Mouse (Mus musculus) CD4-positive, CD25-positive, alpha-beta regulatory T cell, adult 4 months (primary cell): ENCODE data around the gene Dscaml1. TPM values are rescaled to one million over a fixed set of nuclear protein-coding genes. Genes with fewer than 3 reads are reported as not detected.
A peak's percentile ranks its signal among the peaks of the same experiment; 100 is the strongest.

ENCODE experiments used
- ATAC-seq: one replicate; pipeline ENCODE4 v1.8.0; 2017
- polyA plus RNA-seq, 2 experiments: library from polyadenylated mRNA; unstranded; fragments of 100-300 nt; shearing (Covaris generic); gene quantifications; one replicate each; pipeline ENCODE4 v1.2.1; 2017

Gene Dscaml1
- not detected for polyA plus RNA-seq

DNA sequence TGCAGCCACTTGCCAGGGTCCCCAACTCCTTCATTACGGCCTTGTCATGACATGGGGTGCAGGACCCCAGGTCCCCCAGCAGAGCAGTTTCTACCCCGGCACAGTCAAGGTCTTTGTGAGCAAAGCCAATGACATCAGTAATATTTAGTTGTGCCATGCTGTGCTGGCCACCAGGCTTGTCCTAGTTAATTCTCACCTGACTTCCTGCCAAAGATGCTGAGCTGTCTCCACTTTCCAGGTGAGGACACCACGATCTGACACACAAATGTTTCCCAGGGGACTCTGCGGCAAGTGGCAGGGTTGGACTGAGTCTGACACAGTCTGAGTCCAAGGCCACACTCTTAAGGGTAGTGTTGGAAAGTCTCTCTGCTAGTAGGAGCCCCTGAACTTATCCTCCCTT is at the start of gene Dscaml1:
TSS of gene Dscaml1 (plus strand) at position 173 of the 400 bp plus-strand sequence.
- ATAC-seq, result no peak

DNA sequence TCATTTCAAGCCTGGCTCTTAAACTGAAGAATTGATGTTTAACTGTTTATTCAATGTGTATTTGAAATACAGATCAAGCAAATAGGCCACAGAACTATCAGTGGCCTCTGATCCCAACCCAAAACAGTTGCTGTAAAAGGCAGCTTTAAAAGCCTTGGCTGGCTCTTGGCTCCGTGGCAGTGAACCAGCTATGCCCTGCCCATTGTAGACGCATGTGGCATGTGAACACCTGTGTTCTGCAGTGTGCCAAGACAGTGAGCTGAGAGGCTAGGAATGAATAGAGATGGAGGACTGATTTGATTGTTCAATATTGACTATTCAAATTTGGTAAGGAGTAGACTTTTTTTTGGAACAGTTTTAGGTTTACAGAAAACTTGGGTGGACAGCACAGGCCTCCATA is 49.5 kb upstream of the Dscaml1 start:
- ATAC-seq, result no peak

DNA sequence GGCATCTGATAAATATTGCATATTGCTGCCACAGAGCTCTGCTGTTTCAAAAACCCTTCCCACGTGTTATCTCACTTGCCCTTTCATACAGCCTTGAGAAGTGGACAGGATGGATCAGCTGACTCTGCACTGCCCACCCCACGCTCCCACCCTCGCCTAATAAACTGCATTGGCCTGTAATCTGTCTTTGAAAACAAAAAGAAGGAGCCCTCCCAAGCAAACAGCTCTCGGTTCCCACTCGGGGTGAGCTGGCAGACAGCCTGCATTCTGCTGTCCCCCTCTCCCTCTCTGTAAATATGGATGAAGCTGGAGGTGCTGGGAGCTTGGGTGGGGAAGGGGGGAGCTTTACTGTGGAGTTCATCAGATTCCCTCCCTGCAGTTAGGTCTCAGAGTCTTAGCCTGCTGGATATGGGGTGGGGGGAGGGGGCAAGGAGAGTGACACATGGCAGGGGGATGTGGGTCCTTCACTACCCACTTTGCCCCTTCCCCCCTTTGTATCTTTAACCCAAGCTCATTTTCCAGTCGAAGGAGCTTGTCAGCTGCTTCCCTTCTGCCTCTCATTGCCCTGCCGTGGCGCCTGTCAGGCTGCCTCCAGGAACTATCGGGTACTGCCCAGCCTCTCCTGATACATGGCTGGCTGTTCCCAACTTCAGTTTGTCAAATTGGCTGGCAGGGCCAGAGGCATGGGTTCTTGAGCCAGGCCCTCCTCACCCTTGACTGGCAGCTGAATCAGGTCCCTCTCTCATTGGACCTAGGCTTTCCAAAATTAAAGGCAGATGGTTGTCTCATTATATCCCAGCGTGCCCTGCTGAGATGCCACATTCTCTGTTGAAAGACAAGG is 45.8 kb upstream of the Dscaml1 start:
- ATAC-seq, result no peak

DNA sequence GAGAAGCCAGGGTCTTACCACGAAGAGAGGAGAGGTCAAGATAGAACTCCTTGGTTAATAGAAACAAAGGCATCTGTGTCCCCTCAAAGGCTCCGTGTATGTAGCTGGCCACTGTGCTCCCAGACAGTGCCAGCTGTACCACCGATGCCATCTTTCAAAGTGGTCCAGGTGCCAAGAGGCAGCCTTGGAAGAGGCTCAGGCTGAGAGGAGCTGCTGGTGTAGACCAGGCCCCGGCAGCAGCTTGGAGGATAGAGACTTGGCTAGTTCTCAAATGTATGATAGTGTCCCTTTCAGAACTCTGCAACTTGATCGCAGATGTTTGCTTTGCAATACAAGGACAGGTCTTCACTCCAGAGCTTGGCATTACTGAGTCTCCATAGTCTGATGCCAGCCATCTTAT is 44.1 kb upstream of the Dscaml1 start:
- no peak for ATAC-seq

DNA sequence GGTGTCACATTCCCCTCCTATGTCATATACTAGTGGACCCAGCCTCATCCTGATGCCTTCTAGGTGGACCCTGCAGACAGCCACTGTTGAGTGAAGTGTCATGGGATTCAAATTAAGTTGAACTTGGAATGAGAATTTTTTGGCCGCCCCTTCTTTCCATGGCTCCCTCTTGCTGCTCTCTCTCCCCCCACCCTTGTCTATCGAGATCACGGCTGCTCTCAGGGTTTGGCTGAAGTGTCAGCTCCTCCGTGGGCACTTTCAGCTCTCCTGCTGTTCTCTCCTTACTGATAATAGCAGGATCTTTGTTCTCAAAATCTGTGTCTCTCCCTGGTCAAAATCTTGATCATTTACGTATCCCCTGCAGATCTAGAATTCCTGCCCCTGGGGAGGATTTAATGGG is 43.6 kb upstream of the Dscaml1 start:
- ATAC-seq, result no peak

DNA sequence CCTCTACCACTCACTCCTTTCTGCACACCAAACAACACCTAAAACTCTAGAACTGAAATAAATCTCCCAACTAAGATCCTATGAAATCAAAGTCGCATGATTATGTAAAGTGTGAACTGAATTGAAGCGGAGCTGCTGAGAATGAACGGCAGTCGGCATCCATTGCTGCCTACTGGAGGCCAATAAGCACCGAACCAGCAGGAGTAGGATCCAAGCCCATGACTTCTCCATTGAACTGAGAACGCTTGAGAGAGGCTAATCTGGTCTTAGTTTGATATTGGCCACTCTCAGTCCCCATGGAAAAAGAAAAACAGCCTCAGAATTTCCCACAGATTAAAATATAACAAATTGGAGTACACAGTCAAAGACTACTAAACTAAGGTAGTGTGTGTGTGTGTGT is 42.5 kb upstream of the Dscaml1 start:
- ATAC-seq, result no peak

DNA sequence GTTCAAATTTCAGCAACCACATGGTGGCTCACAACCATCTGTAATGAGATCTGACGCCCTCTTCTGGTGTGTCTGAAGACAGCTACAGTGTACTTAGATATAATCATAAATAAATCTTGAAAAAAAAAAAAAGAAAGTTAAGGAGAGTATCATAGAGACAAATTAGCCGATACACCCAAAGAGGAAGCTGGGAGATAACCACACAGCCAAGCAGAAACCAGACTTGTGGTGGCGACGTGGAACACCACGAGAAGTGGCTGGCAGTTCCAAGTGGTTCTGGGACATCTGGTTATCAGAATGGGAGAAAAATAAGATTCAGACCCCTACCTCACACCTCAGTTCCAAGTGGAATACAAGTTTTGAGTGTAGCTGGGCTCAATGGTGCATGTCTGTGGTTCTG is 39.7 kb upstream of the Dscaml1 start:
- no peak for ATAC-seq

DNA sequence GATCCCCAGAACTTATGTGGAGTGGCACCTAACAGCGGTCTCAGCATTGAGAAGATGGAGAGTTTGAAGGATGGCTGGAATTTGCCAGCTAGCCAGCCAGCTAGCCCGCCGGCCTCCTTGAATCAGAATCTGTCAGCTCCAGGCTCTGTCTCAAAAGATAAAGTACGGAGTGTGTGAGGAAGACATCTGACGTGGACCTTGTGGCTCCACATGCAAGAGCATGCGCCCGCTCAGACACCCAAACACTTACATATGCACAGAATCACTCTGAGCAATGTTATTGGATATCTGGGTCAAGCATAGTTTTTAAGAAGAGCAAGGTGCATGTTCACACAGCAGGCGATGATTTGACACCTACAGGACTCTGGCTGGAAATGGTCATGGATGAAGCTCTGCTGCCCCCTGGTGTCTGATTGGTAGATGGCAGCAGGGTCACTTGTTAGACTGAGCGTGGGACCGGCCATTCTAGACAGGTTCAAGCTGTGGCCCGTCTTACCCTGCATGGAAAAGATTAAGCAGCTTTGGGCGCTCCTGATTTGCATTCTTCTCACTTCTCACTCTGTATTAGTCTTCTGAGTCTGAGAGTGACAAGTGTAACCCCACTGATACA is 37.9 kb upstream of the Dscaml1 start:
- ATAC-seq, result peak; percentile 69

DNA sequence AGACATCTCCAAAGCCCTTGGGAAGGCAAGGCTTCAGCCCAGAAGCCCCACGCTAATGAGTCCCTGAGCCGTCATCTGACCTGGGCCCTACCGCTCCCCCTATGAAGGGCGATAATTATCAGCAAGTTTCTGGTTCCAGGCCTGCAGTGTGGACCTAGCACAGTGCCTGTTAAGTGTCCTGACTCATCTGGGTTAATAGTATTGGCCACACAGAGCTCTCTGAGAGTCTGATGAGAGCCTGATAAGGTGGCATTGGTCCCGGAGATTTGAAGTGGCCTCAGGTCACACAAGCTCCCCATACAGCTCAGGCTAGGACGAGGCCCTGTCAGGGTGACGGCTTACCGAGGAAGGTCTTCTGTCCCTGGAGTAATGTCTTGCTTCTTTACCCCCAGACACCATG is 36.8 kb upstream of the Dscaml1 start:
- no peak for ATAC-seq

DNA sequence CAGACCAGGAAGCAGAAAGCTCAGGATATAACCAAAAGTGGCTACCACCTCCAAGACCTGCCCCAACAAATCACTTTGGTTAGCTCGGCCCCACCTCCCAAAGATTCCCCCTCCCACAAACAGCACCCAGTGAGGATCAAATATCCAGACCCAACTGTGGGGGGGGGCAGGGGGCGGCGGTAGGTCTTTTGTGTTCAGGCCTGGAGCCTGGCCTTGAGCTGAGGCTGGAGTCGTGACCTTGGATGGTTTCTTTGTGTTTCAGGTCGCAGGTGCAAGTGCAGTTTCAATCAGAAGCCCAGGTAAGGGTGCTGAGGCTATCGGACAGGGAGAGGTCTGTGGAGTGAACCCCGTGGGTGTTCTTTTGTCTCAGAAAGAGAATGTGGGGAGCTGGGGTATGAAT is 35.1 kb upstream of the Dscaml1 start:
- no peak for ATAC-seq

DNA sequence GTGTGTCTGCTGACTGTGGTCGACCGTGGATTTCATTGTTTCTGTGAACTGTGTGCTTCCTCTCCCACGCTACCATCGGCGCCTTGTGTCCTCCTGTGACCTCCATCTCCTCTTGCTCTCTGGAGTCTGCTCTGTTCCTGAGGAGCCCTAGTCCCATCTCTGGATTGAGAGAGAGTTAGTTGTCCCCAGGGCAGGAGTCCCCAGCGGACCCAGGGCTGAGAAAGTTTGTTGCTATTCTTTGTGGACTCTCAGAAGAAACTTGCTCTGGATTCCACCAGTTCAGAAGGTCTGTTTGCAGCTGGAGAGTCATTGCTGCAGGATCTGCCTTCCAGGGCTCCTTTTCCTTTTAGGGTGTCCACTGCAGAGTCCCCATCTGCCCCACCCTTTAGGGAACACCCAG is 31.2 kb upstream of the Dscaml1 start:
- no peak for ATAC-seq

DNA sequence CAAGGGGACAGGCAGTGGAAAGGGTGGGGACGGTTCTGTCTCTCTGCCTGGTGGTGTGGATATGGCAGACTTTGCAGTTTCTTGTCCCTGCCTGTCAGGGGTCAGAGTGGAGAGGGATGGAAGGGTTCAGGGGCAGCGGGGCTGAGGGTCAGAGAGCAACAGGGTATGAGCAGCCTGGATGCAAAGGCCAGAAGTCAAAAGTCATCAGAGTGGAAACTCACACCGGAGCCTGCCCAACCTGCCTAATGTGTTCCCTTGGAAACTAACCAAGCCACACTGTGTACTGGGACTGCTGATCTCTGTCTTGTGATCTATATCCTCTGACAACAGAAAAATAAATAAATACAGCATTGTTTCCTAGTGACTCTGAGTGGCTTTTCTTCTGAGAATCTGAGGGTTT is 30.6 kb upstream of the Dscaml1 start:
- no peak for ATAC-seq

DNA sequence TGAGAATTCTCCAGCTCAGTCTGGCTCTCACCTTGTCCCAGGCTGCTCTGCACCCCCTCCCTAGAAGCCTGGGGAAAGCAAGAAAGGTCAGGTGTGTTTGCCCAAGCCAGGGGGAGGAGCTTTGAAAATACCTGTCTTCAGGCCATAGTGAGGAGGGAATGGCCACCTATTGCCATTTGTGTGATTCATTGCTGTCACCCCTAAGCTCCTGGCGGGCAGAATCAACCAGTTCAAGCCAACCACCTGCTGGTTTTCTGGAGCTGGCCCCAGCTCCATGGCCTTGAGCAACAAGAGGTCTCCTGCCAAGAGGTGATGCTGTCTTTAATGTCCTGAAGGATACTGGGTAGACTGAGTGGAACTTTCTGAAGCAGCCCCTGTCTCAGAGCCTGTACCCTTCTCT is 28.1 kb upstream of the Dscaml1 start:
- ATAC-seq, result no peak

DNA sequence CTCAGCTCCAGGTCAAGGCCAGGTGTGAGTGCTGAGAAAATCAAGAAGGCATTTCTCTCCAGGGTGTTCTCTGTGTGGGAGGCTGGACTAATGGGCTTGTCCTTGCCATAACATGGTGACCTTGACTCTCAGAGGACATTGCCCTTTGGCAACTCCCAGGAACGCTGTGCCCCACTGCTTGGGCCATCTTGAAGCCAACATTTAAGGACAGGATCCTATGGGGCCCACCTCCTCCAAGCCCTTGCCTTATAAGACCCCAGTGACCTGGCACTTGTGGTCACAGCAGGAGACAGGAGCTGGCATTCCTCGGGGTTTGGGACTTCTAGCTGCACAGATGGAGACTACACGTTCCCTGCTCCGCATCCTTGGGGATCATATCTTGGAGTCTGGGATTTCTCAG is 27.0 kb upstream of the Dscaml1 start, which contains the start of gene Fxyd2:
TSS of gene Fxyd2 (plus strand) at position 236 of the 400 bp plus-strand sequence.
- no peak for ATAC-seq

DNA sequence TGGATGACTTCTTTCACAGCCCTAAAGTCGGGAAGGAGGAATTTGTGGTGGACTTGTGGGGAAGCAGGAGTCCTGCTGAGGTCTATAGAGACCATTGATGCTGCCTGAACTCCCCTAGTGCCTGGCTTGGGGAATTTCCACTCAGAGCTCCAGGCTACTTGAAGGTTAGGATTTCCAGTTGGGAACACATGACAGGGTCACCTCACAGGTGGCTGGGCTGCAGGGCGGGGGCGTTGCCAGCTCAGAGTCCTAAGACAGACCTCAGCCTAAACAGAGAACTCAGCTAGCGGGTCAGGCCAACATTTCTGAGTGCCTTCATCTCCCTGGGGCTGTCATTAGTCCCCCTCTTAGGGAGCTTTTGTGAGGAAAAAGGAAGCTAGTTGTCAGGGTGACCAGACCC is 24.6 kb upstream of the Dscaml1 start:
- ATAC-seq, result no peak

DNA sequence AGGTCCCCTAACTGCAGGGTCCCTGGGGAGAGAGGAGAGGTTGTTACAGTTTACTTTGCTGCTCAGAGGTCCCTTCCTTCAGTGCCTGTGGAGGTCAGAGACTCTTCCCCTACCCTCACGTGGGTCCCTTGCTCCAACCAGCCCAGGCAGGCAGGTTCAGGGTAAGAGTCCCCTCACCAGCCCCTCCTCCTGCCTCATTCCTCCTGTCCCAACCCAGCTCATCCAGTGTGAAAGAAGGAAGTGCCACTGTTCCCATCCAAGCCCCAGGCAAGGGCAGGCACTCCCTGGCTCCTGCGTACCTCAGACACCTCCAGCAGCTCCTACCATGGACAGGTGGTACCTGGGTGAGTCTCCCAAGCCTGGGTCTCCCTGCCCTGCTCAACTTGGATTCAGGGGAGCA is 23.5 kb upstream of the Dscaml1 start:
- ATAC-seq, result no peak

DNA sequence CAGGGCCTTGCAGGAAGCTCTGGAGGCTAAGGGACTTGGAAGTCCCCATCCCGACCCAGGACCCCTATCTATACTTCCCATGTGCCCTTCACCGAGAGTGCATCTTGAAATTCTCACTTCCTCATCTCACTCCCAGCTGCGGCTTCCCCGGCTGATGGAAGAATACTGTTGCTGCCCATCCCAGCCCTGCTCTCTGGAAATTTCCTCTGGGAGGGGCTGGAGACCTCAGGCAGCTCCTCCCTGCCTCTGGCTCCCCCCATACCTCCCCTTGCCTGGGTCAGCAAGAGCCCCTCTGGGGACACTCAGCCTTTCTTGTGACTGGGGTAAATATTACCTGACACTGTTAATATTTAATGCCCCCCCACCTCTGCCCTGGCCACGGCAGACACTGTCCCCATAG is 20.7 kb upstream of the Dscaml1 start:
- no peak for ATAC-seq

DNA sequence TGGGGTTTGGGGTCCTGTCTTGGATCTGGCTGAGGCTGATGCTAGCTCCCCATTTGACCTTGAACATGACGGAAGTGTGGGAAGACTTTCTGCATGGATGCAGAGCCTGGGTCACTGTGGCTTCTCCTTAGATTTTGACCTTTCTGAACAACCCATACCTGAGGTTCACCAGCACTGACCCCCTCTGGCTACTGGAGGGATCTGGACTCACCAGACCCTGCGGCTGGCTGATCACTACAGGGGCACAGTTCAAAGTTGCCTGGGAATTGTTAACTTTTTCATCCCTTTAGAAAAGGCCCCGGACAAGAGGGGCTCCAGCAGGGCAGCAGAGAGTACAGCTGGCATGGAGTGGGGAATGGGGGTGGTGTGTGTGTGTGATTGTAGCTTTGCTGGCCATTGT is 19.6 kb upstream of the Dscaml1 start:
- ATAC-seq, result no peak

DNA sequence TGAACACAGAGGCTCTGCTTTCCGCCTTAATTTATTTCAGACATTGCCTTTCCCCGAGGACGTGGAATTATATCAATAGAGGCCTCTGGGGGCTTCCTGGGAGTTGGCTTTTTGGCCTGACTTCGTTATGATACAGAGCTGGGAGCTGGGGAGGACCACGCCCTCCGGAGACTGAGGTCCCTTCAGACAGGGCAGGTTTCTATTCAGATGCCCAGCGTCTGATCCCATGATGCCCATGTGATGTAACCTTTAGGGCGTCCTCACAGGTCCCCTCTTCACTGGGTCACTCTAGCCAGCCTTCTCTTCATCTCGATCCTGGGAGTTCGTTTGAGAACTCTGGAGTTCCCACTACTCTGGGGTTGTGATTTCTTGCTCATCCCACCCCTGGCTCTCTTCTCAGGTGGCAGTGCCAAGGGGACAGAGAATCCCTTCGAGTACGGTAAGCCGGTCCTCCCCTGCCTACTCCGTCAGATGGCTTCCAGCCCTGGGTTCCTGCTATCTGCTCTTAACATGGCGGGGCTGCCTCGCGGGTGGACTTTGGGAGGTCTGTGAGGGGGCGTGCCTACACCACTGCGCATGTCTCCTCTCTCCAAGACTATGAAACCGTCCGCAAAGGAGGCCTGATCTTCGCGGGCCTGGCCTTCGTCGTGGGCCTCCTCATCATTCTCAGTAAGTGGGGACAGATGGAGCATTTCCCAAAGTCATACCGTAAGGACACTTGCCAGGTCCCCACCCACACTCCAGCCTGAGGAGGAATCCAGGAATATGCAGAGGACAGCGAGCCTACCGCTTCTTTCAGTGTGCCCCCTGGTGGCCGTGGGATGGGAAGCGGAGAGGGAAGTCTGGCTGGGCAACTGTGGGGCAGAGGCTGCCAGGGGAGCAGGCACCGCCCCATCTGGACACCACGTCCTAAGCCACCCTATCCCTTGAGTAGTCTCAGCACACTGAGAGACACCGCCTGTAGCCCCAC is 18.4 kb upstream of the Dscaml1 start:
- no peak for ATAC-seq

DNA sequence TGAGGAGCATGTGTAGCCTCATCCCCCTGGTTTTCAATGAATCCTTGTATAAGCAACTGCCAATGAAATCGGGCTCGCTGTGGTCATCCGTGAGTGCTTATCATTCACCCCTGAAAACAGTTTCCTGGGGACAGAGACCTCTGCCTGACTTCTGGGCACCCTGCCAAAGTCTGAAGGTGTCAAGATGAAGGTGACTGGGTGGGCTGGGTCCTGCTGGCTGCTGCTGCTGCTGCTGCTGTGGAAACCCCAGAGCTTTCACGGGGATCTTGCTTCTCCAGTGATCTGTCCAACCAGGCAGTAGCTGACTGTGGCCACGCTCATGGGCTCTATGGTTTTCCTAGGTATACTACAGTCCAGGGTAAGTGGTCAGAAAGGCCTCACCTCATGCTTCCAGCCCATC is 16.2 kb upstream of the Dscaml1 start:
- ATAC-seq, result no peak

DNA sequence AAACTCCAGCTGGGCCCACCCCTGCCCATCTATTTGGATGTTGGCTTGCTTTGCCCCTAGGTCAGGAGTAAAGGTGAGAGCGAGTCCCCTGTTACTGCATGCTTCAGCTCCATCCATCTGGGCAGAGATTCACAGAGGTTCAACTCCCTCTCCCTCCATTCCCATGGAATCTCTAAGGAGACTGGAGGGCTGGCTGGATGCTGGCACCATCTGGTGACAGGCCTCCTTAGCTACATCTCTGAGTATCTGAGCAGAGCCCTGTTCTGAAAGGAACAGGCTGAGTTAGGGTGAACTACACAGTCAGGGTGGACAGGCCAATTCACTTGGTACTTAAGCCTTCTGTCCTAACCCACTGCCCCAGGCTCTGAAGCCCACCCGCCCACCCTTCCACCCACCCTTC is 15.8 kb upstream of the Dscaml1 start:
- ATAC-seq, result no peak

DNA sequence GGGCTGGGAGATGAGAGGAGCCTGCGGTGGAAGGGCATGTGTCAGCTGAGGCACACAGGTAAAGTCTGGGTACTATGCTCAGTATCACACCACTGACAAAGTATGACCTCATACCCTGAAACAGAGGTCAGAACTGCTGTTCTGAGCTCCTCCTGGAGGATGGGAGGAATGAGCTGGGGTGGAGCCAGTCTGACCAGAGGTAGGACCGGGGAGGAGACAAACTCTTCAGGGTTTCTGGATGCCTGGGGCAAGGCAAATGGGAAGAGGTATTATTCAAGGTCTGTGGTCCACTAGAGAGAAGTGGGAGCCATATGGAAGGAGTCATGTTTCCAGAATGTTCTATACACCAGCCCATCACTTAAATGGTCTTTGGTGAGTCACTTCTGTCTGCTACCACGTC is 15.3 kb upstream of the Dscaml1 start:
- no peak for ATAC-seq

DNA sequence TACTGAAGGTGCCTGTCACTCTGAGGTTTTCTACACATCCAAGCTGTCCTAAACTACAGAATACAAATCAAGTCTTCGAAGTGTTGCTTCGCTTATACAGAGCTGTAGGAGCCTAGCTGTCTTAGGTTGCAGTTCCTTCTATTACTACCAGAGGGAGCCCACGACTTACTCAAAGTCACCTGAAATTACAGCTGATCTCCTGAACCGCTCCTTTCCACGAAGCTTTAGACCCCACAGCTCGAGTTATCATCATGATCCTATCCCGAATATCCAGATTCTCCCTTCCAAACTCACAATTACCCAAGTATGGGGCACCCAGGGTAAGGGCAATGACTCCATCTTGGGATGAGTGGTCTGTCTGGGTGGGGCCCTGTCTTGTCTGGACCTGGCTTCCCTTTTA is 14.6 kb upstream of the Dscaml1 start:
- peak; percentile 78 for ATAC-seq
